Mouse (Mus musculus) kidney, postnatal 25 days (tissue): ENCODE data around the gene Wscd1.
"Not testable (repeated sequence)": the region's sequence is repeated elsewhere in the genome, so short reads cannot be mapped to it uniquely, and the experiment has no call there.

ENCODE experiments used
- DNase-seq, 2 experiments: peaks; one replicate each; pipeline ENCODE4 v3.0.0; 2021; ENCODE audit warnings: mixed read lengths in 2 of 2

Wscd1 gene

GRCm38 (mm10) chr11:71770479-71770878 lies 20.8 kb downstream of the Wscd1 start:
- peak in 1 of 2 experiments; percentile 29 for DNase-seq

- DNase-seq, result peak in 1 of 2 experiments; percentile 3
Measured at GRCm38 (mm10) chr11:71771074-71771473, 21.4 kb downstream of the Wscd1 start.

DNA sequence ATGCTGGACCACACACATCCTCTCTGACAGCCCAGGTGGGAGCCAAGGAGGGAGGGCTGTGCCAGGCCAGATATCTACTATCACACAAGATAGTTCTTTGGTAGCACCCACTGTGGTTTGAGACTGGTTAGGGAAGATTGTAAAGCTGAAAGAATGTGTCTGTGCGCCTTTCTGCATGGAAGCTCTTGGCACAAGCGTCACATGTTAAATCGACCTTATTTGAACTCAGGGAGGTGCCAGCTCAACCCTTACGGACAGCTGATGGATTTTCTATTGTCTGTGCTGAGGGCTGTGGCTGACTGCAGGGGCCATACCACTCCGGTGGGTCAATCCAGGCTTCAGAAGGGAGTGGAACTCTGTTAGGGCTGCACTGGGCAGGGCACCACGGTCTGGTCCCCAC lies 22.3 kb downstream of the Wscd1 start:
- DNase-seq, result peak in 1 of 2 experiments; percentile 40

- peak in 1 of 2 experiments; percentile 26 for DNase-seq
Measured at GRCm38 (mm10) chr11:71772802-71773201, 23.1 kb downstream of the Wscd1 start.

DNA sequence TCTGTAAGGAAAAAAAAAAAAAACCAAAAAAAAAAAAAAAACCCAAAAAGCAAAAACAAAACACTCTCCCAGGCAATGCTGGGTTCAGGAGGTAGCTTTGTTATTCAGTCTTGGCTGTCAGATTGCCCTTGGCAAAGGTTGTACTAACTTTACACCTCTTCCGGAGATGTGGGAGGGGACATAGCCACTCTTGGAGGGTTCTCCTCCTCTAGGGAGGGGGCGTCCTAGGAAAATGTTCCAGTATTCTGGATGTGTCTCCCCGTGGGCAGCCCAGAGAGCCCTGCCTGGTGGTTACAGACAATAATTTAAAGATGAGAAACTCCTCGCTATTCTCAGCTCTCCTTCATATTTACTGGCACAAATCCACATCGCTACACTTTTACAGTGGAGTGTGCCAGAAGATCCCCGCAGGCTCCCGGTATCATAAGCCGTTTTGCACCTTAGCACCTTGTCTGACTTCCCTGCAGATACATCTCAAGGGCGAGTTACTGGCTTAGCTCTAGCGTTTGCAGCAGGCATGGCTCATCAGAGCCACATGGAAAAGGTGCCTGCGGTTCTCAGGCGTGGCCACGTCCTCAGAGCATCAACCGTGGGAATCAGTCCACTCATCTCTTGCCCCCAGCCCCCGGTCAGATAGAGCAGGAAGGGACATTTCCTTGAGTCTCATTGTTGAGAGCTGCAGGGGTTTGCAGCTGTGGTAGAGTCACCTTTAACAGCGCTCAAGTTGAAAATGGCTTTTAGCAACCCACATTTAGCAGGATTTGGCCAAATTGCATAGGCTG lies 24.5 kb downstream of the Wscd1 start:
- DNase-seq, result peak; percentile 58 to 73

GRCm38 (mm10) chr11:71775056-71775455 lies 25.3 kb downstream of the Wscd1 start:
- peak; percentile 63 to 79 for DNase-seq

DNA sequence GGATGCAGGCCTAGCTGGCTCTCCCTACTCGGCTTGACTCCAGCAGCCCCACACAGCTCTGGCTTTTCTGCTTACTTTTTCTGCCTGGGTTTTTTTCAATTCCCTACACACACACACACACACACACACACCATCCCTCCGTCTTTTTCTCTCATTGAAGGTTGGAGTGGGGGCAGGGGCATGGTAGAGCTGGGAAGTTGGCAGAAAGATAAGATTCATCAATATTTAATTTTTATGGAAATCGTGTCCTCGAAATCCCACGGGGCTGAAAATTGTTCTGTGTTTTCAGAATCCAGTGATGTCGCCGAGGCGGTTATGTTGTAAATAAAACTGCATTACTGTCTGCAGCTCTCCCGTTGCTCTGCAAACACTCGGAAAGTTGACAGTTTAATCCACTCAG lies 29.9 kb downstream of the Wscd1 start:
- no peak for DNase-seq

- no peak for DNase-seq
Measured at GRCm38 (mm10) chr11:71781737-71782354, 32.1 kb downstream of the Wscd1 start.

DNA sequence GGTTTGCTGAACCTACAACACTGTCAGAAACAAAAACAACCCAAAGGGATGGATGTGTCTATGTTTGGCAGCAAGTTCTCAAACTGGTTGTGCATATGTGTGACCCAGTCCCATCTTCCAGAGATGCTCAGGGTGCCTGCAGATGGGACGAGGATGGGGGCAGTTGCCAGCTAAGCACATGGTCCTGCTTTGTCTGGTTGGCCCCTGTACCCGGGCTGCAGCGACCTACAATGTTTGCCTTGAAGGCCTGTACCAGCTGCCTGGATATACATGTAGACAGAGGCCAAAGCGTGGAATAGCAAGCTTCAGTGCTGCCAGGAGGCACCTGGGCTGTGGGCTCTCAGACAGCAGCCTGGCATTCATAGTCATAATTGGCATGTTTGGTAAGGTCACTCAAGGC lies 35.8 kb downstream of the Wscd1 start:
- no peak for DNase-seq

DNA sequence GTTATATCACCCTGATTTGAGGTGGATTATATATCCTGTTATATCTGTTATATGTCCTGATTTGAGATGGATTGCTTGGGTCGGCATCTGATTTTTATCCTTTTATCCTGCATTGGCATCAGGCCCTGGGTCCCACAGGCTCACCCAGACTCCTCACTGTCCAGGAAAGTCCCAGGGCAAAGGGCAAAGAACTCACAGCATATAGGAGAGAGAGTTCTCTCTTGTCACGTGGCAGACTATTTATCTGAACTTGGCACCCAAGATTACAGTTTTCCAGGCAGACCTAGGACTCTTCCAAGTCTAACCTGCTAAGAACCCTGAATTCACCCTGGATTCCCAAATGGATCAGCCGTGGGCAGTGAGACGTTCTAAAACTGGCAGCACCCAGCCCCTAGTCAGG lies 38.5 kb downstream of the Wscd1 start:
- DNase-seq, result peak in 1 of 2 experiments; percentile 19

DNA sequence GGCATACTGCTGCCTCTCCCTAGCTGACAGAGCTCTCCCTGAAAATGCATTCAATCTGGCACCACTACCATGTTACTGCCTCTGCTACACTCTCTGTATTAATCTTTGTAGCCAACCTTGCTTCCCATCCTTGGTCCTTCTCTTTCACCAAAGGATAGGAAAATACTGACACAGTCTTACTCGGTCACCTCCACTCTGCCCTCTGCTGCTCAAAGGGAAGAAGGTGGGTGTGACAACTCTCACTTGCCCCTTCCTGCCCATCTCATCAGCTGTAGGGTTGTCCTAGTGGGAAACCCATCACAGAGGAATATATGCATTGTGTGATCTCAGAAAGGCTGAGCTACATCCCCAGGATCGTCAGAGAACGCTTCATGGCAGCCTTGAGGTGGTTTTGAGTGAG lies 40.5 kb downstream of the Wscd1 start:
- no peak for DNase-seq

DNA sequence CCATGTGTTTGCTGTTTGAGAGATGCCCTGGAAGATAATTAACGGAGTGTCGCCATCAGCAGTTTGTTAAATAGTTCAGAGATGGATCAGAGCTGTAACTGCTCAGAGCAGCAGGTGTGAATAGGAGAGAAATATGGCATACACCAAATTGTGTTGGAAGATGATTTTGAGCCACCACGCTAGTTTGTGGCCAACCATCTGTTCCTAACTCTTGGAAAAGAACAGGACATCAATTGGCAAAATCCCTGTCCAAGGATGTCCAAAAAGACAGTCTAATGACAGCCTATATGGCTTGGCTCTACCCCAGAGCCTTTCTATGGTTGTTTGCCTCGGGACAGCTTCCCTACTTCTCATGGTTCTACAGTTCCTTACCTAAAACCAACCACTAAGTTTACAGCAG lies 49.5 kb downstream of the Wscd1 start:
- DNase-seq, result no peak

DNA sequence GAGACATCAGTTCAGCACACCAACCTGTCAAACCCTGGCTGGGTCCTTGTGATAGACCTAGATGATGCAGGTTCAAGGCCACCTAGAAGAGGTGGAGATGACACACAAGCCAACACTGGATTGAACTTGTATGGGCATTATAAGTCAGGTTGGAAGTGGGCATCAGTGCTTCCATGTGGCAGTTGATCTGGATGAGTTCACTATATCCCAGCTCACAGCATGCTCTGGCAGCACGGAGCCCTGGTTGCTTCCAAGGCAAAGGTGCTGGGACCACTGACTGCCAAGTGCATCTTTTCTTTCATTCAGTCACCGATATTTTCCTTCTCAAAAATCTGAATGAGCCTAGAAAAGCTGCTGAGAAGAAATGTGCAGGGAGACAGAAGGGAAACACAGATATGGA lies 58.8 kb downstream of the Wscd1 start:
- no peak for DNase-seq

DNA sequence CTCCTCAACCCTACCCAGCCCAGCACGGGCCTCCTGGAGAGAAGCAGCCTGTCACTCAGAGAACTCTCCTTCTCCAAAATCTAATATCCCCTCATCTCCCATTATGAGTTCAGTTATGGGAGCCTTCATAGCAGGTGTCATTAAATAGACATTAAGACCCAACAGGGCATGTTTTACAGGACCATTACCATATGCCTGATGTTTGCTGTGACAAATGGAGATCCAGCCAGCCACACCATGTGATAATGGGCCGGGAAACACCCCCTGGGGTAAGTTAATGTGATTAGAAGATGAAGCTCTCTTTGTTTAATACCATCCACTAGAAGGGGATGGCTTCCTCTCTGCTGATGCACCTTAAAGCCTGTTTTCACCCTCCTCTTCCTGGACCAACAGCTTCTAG lies 62.1 kb downstream of the Wscd1 start:
- DNase-seq, result no peak

DNA sequence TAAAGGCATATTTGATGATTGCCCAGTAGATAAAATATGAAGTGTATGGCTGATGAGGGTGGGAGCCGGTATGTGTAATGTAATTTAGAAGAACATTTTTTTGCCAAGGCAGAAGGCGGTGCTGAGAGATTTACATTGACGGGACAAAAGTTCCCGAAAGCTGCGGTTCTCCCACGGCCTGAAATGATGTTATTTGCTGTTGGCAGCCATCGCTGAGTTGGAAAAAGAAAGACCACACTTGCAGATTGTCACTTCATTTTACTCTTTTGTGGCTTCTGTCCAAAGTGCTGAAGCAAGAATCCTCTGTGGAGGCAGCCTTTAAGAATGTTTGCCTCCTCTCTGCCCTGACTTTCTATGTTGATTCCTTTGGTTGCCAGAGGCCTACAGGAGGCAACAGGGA lies 63.2 kb downstream of the Wscd1 start:
- no peak for DNase-seq

DNA sequence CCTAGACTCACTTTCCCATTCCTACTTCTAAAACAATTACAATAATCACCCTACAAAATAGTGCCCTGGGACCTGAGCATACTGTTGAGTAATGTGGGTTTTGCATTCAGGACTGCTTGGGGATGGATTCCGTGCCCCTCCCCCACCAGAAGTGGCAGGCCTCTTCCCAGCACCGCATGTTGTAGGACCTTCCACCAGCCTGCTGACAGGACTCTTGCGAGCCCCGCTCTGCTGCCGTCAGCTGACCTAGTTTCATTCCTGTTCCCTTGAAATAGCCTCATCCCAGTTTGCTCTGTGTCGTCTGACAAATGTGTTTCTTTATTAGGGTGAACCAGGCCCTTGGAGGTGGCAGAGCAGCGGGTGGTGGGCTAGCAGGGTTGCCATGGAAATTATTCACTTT lies 64.8 kb downstream of the Wscd1 start:
- DNase-seq, result no peak

GRCm38 (mm10) chr11:71815326-71815725 lies 65.6 kb downstream of the Wscd1 start:
- DNase-seq, result no peak

GRCm38 (mm10) chr11:71816918-71817317 lies 67.2 kb downstream of the Wscd1 start:
- DNase-seq, result no peak

GRCm38 (mm10) chr11:71817341-71817740 lies 67.6 kb downstream of the Wscd1 start:
- peak; percentile 9 to 59 for DNase-seq

DNA sequence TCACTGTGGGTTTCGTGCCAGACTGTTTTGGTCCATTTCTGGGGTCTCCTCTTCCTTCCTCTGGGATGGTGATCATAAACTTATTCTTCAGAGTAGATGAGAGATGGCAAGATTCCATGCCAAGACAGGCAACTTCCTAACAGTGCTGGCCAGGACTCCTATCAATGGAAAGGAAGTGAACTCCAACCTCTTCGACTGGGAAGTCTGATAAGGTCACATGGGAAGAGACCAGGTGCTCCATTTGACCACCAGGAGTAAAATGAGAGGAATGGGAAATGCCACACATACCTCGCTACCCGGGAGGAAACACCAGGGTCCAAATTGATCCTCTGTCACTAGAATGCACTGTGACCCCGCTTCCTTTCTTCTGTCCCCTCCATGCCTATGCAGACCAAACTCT lies 68.4 kb downstream of the Wscd1 start:
- DNase-seq, result peak; percentile 30 to 56

DNA sequence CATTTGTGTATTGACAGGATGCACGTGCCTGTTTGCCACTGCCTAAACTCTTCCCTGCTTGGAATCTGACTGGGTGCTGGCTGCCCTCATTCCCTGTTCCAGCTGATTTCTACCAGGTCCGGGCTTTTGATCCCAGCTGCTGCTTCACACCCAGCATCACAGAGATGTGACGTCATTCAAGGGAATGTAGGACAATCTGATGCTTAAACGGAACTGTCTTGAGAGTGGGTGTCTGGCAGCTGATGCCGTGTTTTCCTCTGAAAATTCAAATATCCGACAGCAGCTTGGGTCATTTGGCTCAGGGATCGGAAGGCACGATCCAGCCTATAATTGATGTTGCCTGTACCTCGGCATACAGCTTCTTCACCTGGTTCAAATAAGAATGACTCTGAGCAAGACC lies 70.2 kb downstream of the Wscd1 start:
- no peak for DNase-seq

GRCm38 (mm10) chr11:71820847-71821246 lies 71.1 kb downstream of the Wscd1 start:
- no peak for DNase-seq

- DNase-seq, result not testable (repeated sequence)
Measured at GRCm38 (mm10) chr11:71821526-71821925, 71.8 kb downstream of the Wscd1 start.

DNA sequence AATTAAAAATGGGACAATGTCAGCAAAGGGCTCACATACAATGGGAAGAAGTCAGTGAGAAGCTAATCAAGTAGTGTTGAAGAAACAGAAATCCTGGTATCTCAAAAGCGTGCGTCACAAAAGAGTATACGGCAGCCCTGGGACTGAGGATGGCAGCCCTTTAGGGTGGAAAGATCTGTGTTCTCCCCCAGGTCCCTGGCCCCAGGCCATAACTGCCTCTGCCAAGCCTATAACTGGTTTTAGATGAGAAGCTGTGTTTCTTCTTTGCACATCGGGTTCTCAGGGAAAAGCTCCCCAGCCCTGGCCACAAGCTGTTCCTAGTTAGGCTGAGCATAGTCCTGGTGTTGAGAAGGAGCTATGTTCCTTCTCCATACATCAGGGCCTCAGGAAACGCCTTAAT lies 72.3 kb downstream of the Wscd1 start:
- no peak for DNase-seq

DNA sequence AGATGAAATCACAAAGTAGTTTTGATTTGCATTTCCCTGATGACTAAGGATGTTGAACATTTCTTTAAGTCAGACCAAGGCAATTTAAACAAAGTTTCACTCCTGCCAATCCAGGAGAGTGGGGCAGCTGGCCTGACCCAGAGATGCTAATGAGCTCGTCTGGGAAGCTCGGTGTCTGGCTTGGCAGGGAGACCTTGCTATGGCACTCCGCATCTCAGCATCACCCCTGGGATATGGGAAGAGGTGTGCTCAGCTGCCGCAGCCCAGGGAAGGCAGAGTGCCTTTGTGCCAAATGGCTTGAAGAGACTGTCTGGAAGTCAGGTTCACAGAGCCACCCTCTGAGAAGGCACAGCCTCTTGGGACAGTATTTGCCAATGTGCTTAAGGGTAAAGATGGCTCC lies 75.3 kb downstream of the Wscd1 start:
- DNase-seq, result no peak
